Mouse (Mus musculus) MEL (cell line): ENCODE measurements at regions not wholly inside any gene's neighbourhood (a gene's known extent, or its start where the extent isn't known, plus 50 kb on each side); places are given as distances from the start of the nearest gene placed in this dataset.

Experiments used
- DNase-seq: peaks from one replicate; pipeline ENCODE4 v3.0.0; 2011; ENCODE audit warnings: low read depth, low spot score
- H3K27ac ChIP-seq: 2 replicates; pipeline ENCODE4 v1.5.1; 2012; ENCODE audit warnings: low read depth, mild to moderate bottlenecking, control low read depth, low read length, moderate library complexity; ENCODE audit not compliant: control insufficient read depth
- H3K27me3 ChIP-seq, 2 experiments: fragments of 150-350 bp in 1 of 2; sonication (generic) in 1 of 2; 2 replicates each; pipeline ENCODE4 v1.6.1; 2012; ENCODE audit warnings: low read length in 2 of 2, mild to moderate bottlenecking in 2 of 2, improper control_type of control experiment in 1 of 2, moderate library complexity in 1 of 2; ENCODE audit not compliant: insufficient read depth in 2 of 2, control insufficient read depth in 1 of 2
- H3K36me3 ChIP-seq, 2 experiments: 2 replicates each; pipeline ENCODE4 v1.6.1; 2012 to 2014; ENCODE audit warnings: low read length in 2 of 2, improper control_type of control experiment in 1 of 2, inconsistent platforms in 1 of 2, mild to moderate bottlenecking in 1 of 2; ENCODE audit not compliant: insufficient read depth in 2 of 2, control insufficient read depth in 1 of 2
- H3K4me1 ChIP-seq, 2 experiments: fragments of 150-350 bp in 1 of 2; sonication (generic) in 1 of 2; 2 replicates each; pipeline ENCODE4 v1.6.1; 2012; ENCODE audit warnings: low read length in 2 of 2, improper control_type of control experiment in 1 of 2, mild to moderate bottlenecking in 1 of 2; ENCODE audit not compliant: insufficient read depth in 2 of 2, control insufficient read depth in 1 of 2
- H3K4me3 ChIP-seq, 2 experiments: fragments of 150-350 bp in 1 of 2; sonication (generic) in 1 of 2; 2 replicates each; pipeline ENCODE4 v1.5.1; 2012; ENCODE audit warnings: low read depth in 2 of 2, low read length in 2 of 2, mild to moderate bottlenecking in 2 of 2, moderate library complexity in 2 of 2, control low read depth in 1 of 2, improper control_type of control experiment in 1 of 2; ENCODE audit not compliant: control insufficient read depth in 1 of 2, insufficient read depth in 1 of 2
- H3K79me2 ChIP-seq: 2 replicates; pipeline ENCODE4 v1.6.1; 2012; ENCODE audit warnings: mild to moderate bottlenecking, low read length, moderate library complexity; ENCODE audit not compliant: control insufficient read depth, poor library complexity, insufficient read depth
- H3K9ac ChIP-seq: 2 replicates; pipeline ENCODE4 v1.6.1; 2012; ENCODE audit warnings: low read depth, mild to moderate bottlenecking, control low read depth, low read length, moderate library complexity; ENCODE audit not compliant: control insufficient read depth, poor library complexity, severe bottlenecking
- H3K9me3 ChIP-seq: fragments of 150-350 bp; sonication (generic); replicated peaks from 2 replicates; pipeline ENCODE4 v1.6.1; 2012; ENCODE audit warnings: mild to moderate bottlenecking, low read length, improper control_type of control experiment, moderate library complexity; ENCODE audit not compliant: insufficient read depth
- BHLHE40 ChIP-seq: IDR thresholded peaks from 2 replicates; pipeline ENCODE4 v1.6.1; 2012; ENCODE audit warnings: low read depth, mild to moderate bottlenecking, inconsistent platforms, low read length, improper control_type of control experiment, borderline replicate concordance
- E2F4 ChIP-seq: IDR thresholded peaks from 2 replicates; pipeline ENCODE4 v1.6.1; 2011; ENCODE audit warnings: low read depth, low read length, improper control_type of control experiment, borderline replicate concordance
- ELF1 ChIP-seq: IDR thresholded peaks from 2 replicates; pipeline ENCODE4 v1.6.1; 2014; ENCODE audit warnings: low read depth, mild to moderate bottlenecking, inconsistent platforms, low read length, improper control_type of control experiment, moderate library complexity
- EP300 ChIP-seq, 2 experiments: IDR thresholded peaks; 2 replicates each; pipeline ENCODE4 v1.6.1; 2011; ENCODE audit warnings: improper control_type of control experiment in 2 of 2, low read length in 2 of 2, low read depth in 1 of 2, mild to moderate bottlenecking in 1 of 2
- ETS1 ChIP-seq: IDR thresholded peaks from 2 replicates; pipeline ENCODE4 v1.6.1; 2012; ENCODE audit warnings: low read depth, mild to moderate bottlenecking, inconsistent platforms, low read length, improper control_type of control experiment, moderate library complexity
- GATA1 ChIP-seq: IDR thresholded peaks from 2 replicates; pipeline ENCODE4 v1.6.1; 2011; ENCODE audit warnings: low read depth, low read length, improper control_type of control experiment
- HCFC1 ChIP-seq: IDR thresholded peaks from 2 replicates; pipeline ENCODE4 v1.6.1; 2012; ENCODE audit warnings: low read depth, mild to moderate bottlenecking, inconsistent platforms, low read length, improper control_type of control experiment, moderate library complexity
- MAX ChIP-seq: IDR thresholded peaks from 2 replicates; pipeline ENCODE4 v1.6.1; 2011; ENCODE audit warnings: low read length, improper control_type of control experiment
- MAZ ChIP-seq: IDR thresholded peaks from 2 replicates; pipeline ENCODE4 v1.6.1; 2012; ENCODE audit warnings: low read depth, mild to moderate bottlenecking, inconsistent platforms, low read length, improper control_type of control experiment
- MEF2A ChIP-seq: IDR thresholded peaks from 2 replicates; pipeline ENCODE4 v1.6.1; 2014; ENCODE audit warnings: low read depth, mild to moderate bottlenecking, inconsistent platforms, low read length, improper control_type of control experiment; ENCODE audit not compliant: poor library complexity, insufficient replicate concordance, severe bottlenecking; ENCODE audit errors: extremely low read depth
- MXI1 ChIP-seq: IDR thresholded peaks from 2 replicates; pipeline ENCODE4 v1.6.1; 2011; ENCODE audit warnings: mild to moderate bottlenecking, low read depth, low read length, improper control_type of control experiment
- MYB ChIP-seq: IDR thresholded peaks from 2 replicates; pipeline ENCODE4 v1.6.1; 2011; ENCODE audit warnings: mild to moderate bottlenecking, low read depth, low read length, improper control_type of control experiment
- MYC ChIP-seq: IDR thresholded peaks from 2 replicates; pipeline ENCODE4 v1.6.1; 2011; ENCODE audit warnings: low read depth, mild to moderate bottlenecking, low read length, improper control_type of control experiment, moderate library complexity
- NELFE ChIP-seq: IDR thresholded peaks from 2 replicates; pipeline ENCODE4 v1.6.1; 2011; ENCODE audit warnings: low read depth, low read length, improper control_type of control experiment
- NRF1 ChIP-seq: IDR thresholded peaks from 2 replicates; pipeline ENCODE4 v1.6.1; 2014; ENCODE audit warnings: low read depth, mild to moderate bottlenecking, inconsistent platforms, low read length, improper control_type of control experiment, moderate library complexity; ENCODE audit not compliant: poor library complexity, insufficient read depth, severe bottlenecking
- POLR2A ChIP-seq, 2 experiments: IDR thresholded peaks; 2 replicates each; pipeline ENCODE4 v1.6.1; 2011 to 2012; ENCODE audit warnings: low read length in 2 of 2, mild to moderate bottlenecking in 2 of 2, control low read depth in 1 of 2, improper control_type of control experiment in 1 of 2, low read depth in 1 of 2, moderate library complexity in 1 of 2; ENCODE audit not compliant: control insufficient read depth in 1 of 2, insufficient read depth in 1 of 2, poor library complexity in 1 of 2
- POLR2AphosphoS5 ChIP-seq: IDR thresholded peaks from 2 replicates; pipeline ENCODE4 v1.6.1; 2012; ENCODE audit warnings: low read depth, borderline replicate concordance, mild to moderate bottlenecking, inconsistent platforms, low read length, moderate library complexity, mixed read lengths
- RCOR1 ChIP-seq: IDR thresholded peaks from 2 replicates; pipeline ENCODE4 v1.6.1; 2012; ENCODE audit warnings: low read depth, mild to moderate bottlenecking, inconsistent platforms, low read length, improper control_type of control experiment
- SIN3A ChIP-seq: IDR thresholded peaks from 2 replicates; pipeline ENCODE4 v1.6.1; 2012; ENCODE audit warnings: low read length, improper control_type of control experiment, inconsistent platforms
- TBP ChIP-seq: IDR thresholded peaks from 2 replicates; pipeline ENCODE4 v1.8.0; 2011; ENCODE audit warnings: low read depth, low read length, improper control_type of control experiment
- UBTF ChIP-seq: IDR thresholded peaks from 2 replicates; pipeline ENCODE4 v1.6.1; 2012; ENCODE audit warnings: low read depth, mild to moderate bottlenecking, inconsistent platforms, low read length, improper control_type of control experiment, moderate library complexity, borderline replicate concordance; ENCODE audit not compliant: insufficient read depth
- USF2 ChIP-seq, 2 experiments: IDR thresholded peaks; 2 replicates each; pipeline ENCODE4 v1.6.1; 2011 to 2012; ENCODE audit warnings: improper control_type of control experiment in 2 of 2, low read length in 2 of 2, borderline replicate concordance in 1 of 2, inconsistent platforms in 1 of 2, low read depth in 1 of 2, mild to moderate bottlenecking in 1 of 2; ENCODE audit not compliant: insufficient read depth in 1 of 2
- ZC3H11A ChIP-seq: IDR thresholded peaks from 2 replicates; pipeline ENCODE4 v1.6.1; 2012; ENCODE audit warnings: low read depth, mild to moderate bottlenecking, inconsistent platforms, low read length, improper control_type of control experiment
- ZMIZ1 ChIP-seq: IDR thresholded peaks from 2 replicates; pipeline ENCODE4 v1.6.1; 2012; ENCODE audit warnings: low read depth, mild to moderate bottlenecking, inconsistent platforms, low read length, improper control_type of control experiment, moderate library complexity

- no peak for DNase-seq
- H3K4me1 ChIP-seq, result no peaks in the 10 kb centered on the region
- no peak overlapping the region for H3K9ac ChIP-seq
- H3K79me2 ChIP-seq, result no peaks in the 10 kb centered on the region
- no peak overlapping the region for H3K27ac ChIP-seq
- H3K27me3 ChIP-seq, result no peaks in the 10 kb centered on the region
- no peaks in the 10 kb centered on the region for H3K9me3 ChIP-seq
- H3K36me3 ChIP-seq, result no peaks in the 10 kb centered on the region
- H3K4me3 ChIP-seq, result no peak overlapping the region
- TF ChIP-seq HCFC1 (no peak), GATA1 (no peak), TBP (no peak), ETS1 (no peak), MAZ (no peak), EP300 (IDR thresholded peaks at IDR 0.05; ENCODE audit: low read depth in 1 of 2, low read length in 2 of 2) (no peak), USF2 (IDR thresholded peaks at IDR 0.05; ENCODE audit: borderline replicate concordance in 1 of 2, insufficient read depth in 1 of 2, low read depth in 1 of 2, low read length in 2 of 2) (no peak), NELFE (no peak)
Measured at GRCm38 (mm10) chr3:64964667-64965415, 120.3 kb upstream of the Vmn2r7 start.

DNA sequence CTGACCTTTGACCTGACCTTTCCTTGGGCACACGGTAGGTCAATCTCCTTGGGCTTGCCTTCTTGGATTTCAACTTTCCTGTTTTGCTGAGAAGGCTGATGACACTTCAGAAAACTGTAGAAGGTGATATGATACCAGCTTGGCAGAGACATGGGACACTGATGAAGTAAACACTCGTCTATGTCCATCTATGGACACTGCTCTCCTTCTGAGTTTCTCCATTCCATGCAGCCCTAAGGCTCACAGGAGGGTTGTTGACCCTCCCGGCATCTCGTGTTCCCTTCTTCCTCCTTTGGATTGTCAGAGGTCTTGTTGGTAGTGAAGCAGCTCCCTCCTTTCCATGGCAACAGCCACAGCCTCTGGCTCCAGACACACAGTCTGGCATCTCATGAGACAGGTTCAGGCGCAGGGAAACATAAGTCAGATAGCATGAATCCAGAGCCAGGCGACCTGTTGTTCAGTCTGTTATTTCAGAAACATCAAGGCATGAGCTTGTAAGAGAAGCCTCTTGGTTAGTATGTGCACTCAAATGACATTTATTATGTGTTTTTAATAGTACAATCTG is 120.9 kb upstream of the Vmn2r7 start:
- no peak overlapping the region for H3K27ac ChIP-seq
- H3K27me3 ChIP-seq, result no peaks in the 10 kb centered on the region
- H3K79me2 ChIP-seq, result no peaks in the 10 kb centered on the region
- H3K9me3 ChIP-seq, result no peaks in the 10 kb centered on the region
- DNase-seq, result no peak
- no peak overlapping the region for H3K9ac ChIP-seq
- TF ChIP-seq ZMIZ1, result no peak
- TF ChIP-seq POLR2AphosphoS5, result no peak
- TF ChIP-seq MYC, result no peak
- no peak for TF ChIP-seq UBTF
- TF ChIP-seq SIN3A, result no peak
- TF ChIP-seq HCFC1, result no peak
- no peak for TF ChIP-seq NRF1
- TF ChIP-seq MEF2A, result no peak
- no peak for TF ChIP-seq MAX
- no peak for TF ChIP-seq ZC3H11A
- TF ChIP-seq E2F4, result no peak
- TF ChIP-seq BHLHE40, result no peak
- no peak for TF ChIP-seq ELF1
- TF ChIP-seq RCOR1, result no peak
- no peak for TF ChIP-seq MXI1
- TF ChIP-seq POLR2A (IDR thresholded peaks at IDR 0.05; ENCODE audit: control insufficient read depth in 1 of 2, insufficient read depth in 1 of 2, low read depth in 1 of 2, low read length in 2 of 2, poor library complexity in 1 of 2), result no peak
- no peak for TF ChIP-seq ETS1
- TF ChIP-seq MYB, result no peak
- no peaks in the 10 kb centered on the region for H3K36me3 ChIP-seq
- H3K4me3 ChIP-seq, result no peak overlapping the region
- no peaks in the 10 kb centered on the region for H3K4me1 ChIP-seq
